Mouse (Mus musculus): ENCODE measurements around the gene Uggt2. TPM values are rescaled to one million over a fixed set of nuclear protein-coding genes. Genes with fewer than 3 reads are reported as not detected.

Uggt2 gene
- polyA plus RNA-seq, 1 experiment = 2.6 TPM

DNA sequence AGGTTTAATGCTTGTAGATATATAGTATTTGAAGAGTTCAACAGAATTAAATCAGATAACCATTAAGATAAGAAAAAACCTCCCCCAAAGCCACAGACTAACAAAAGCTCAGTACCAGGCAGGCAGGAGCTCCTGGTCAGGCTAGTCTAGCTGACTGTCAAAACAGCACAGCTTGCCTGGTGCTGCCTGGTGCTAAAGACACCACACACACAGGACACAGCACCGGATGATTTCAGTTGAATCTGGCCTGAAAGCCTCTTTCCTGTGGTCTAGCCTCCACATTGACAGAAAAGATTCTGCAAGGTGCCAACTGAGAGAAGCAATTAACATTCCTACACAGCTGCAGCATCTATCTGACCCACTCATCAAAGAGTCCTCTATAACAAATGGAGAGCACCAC lies 37.4 kb downstream of the Uggt2 start:
- no peak for TF ChIP-seq USF1 (IDR thresholded peaks at IDR 0.05; ENCODE audit: low read depth)
- Histone ChIP-seq H3ac (ENCODE audit: control insufficient read depth, insufficient read length) (no peak overlapping the region), H3K79me2 (ENCODE audit: control insufficient read depth, insufficient read depth) (no peaks in the 10 kb centered on the region), H3K27me3 (ENCODE audit: control insufficient read depth, insufficient read depth, insufficient read length) (no peaks in the 10 kb centered on the region), H3K36me3 (ENCODE audit: control insufficient read depth, insufficient read depth) (peaks cover 3% of the 10 kb centered on the region), H3K4me3 (no peak overlapping the region), H3K4me2 (ENCODE audit: low read depth) (no peak overlapping the region)

- no peaks in the 10 kb centered on the region for H3K27me3 ChIP-seq (ENCODE audit: control insufficient read depth, insufficient read depth, insufficient read length)
- H3K4me2 ChIP-seq (ENCODE audit: low read depth) = no peak overlapping the region
- H3ac ChIP-seq (ENCODE audit: control insufficient read depth, insufficient read length) = no peak overlapping the region
- TF ChIP-seq MYOD1 (IDR thresholded peaks at IDR 0.05; ENCODE audit: control insufficient read depth in 1 of 3, insufficient read length in 2 of 3, low read depth in 2 of 3) = no peak
- H3K36me3 ChIP-seq (ENCODE audit: control insufficient read depth, insufficient read depth) = peaks cover 4% of the 10 kb centered on the region
- H3K79me2 ChIP-seq (ENCODE audit: control insufficient read depth, insufficient read depth) = no peaks in the 10 kb centered on the region
- no peak overlapping the region for H3K4me3 ChIP-seq
Observed at GRCm38 (mm10) chr14:119060682-119061081, 38.5 kb downstream of the Uggt2 start.

- H3ac ChIP-seq (ENCODE audit: control insufficient read depth, insufficient read length) = no peak overlapping the region
- no peak overlapping the region for H3K4me2 ChIP-seq (ENCODE audit: low read depth)
- H3K79me2 ChIP-seq (ENCODE audit: control insufficient read depth, insufficient read depth) = no peaks in the 10 kb centered on the region
- H3K27me3 ChIP-seq (ENCODE audit: control insufficient read depth, insufficient read depth, insufficient read length) = no peaks in the 10 kb centered on the region
- no peak overlapping the region for H3K4me3 ChIP-seq
- H3K36me3 ChIP-seq (ENCODE audit: control insufficient read depth, insufficient read depth) = peaks cover 13% of the 10 kb centered on the region
- TF ChIP-seq MYOG (IDR thresholded peaks at IDR 0.05; ENCODE audit: control insufficient read depth in 1 of 3, insufficient read depth in 1 of 3, insufficient read length in 2 of 3, low read depth in 2 of 3) = no peak
- TF ChIP-seq POLR2A (IDR thresholded peaks at IDR 0.05; ENCODE audit: insufficient read length, low read depth) = no peak
- no peak for TF ChIP-seq USF1 (IDR thresholded peaks at IDR 0.05; ENCODE audit: low read depth)
- no peak for TF ChIP-seq TCF3 (IDR thresholded peaks at IDR 0.05; ENCODE audit: insufficient read length, low read depth)
- no peak for TF ChIP-seq POLR2AphosphoS2 (IDR thresholded peaks at IDR 0.05; ENCODE audit: insufficient read length, low read depth)
- no peak for TF ChIP-seq TCF12 (IDR thresholded peaks at IDR 0.05; ENCODE audit: insufficient read depth, poor library complexity, severe bottlenecking)
- TF ChIP-seq E2F4 (IDR thresholded peaks at IDR 0.05; ENCODE audit: insufficient read depth) = no peak
- no peak for TF ChIP-seq MYOD1 (IDR thresholded peaks at IDR 0.05; ENCODE audit: control insufficient read depth in 1 of 3, insufficient read length in 2 of 3, low read depth in 2 of 3)
Observed at GRCm38 (mm10) chr14:119057014-119057413, 42.2 kb downstream of the Uggt2 start.

GRCm38 (mm10) chr14:119052969-119053368 lies 46.3 kb downstream of the Uggt2 start:
- Histone ChIP-seq H3K4me3 (no peak overlapping the region), H3ac (ENCODE audit: control insufficient read depth, insufficient read length) (no peak overlapping the region), H3K79me2 (ENCODE audit: control insufficient read depth, insufficient read depth) (no peaks in the 10 kb centered on the region), H3K27me3 (ENCODE audit: control insufficient read depth, insufficient read depth, insufficient read length) (no peaks in the 10 kb centered on the region), H3K36me3 (ENCODE audit: control insufficient read depth, insufficient read depth) (peaks cover 13% of the 10 kb centered on the region), H3K4me2 (ENCODE audit: low read depth) (no peak overlapping the region)
- TF ChIP-seq TCF3 (IDR thresholded peaks at IDR 0.05; ENCODE audit: insufficient read length, low read depth) = no peak
- no peak for TF ChIP-seq MAX (IDR thresholded peaks at IDR 0.05; ENCODE audit: low read depth)
- no peak for TF ChIP-seq MYOG (IDR thresholded peaks at IDR 0.05; ENCODE audit: control insufficient read depth in 1 of 3, insufficient read depth in 1 of 3, insufficient read length in 2 of 3, low read depth in 2 of 3)
- TF ChIP-seq REST (IDR thresholded peaks at IDR 0.05; ENCODE audit: insufficient read depth, insufficient read length) = no peak
- TF ChIP-seq POLR2A (IDR thresholded peaks at IDR 0.05; ENCODE audit: insufficient read length, low read depth) = no peak
- no peak for TF ChIP-seq TCF12 (IDR thresholded peaks at IDR 0.05; ENCODE audit: insufficient read depth, poor library complexity, severe bottlenecking)
- TF ChIP-seq USF1 (IDR thresholded peaks at IDR 0.05; ENCODE audit: low read depth) = no peak
- TF ChIP-seq MYOD1 (IDR thresholded peaks at IDR 0.05; ENCODE audit: control insufficient read depth in 1 of 3, insufficient read length in 2 of 3, low read depth in 2 of 3) = no peak
- no peak for TF ChIP-seq CEBPB (IDR thresholded peaks at IDR 0.05; ENCODE audit: insufficient read depth, poor library complexity, severe bottlenecking)
- TF ChIP-seq SRF (IDR thresholded peaks at IDR 0.05; ENCODE audit: control insufficient read depth, insufficient read length, low read depth) = no peak
- TF ChIP-seq POLR2AphosphoS2 (IDR thresholded peaks at IDR 0.05; ENCODE audit: insufficient read length, low read depth) = no peak
- TF ChIP-seq E2F4 (IDR thresholded peaks at IDR 0.05; ENCODE audit: insufficient read depth) = no peak

GRCm38 (mm10) chr14:119052361-119052760 lies 46.9 kb downstream of the Uggt2 start:
- no peaks in the 10 kb centered on the region for H3K27me3 ChIP-seq (ENCODE audit: control insufficient read depth, insufficient read depth, insufficient read length)
- H3K36me3 ChIP-seq (ENCODE audit: control insufficient read depth, insufficient read depth) = peaks cover 13% of the 10 kb centered on the region
- H3K79me2 ChIP-seq (ENCODE audit: control insufficient read depth, insufficient read depth) = no peaks in the 10 kb centered on the region
- no peak overlapping the region for H3K4me3 ChIP-seq
- no peak overlapping the region for H3ac ChIP-seq (ENCODE audit: control insufficient read depth, insufficient read length)
- TF ChIP-seq MAX (IDR thresholded peaks at IDR 0.05; ENCODE audit: low read depth) = no peak
- H3K4me2 ChIP-seq (ENCODE audit: low read depth) = no peak overlapping the region

DNA sequence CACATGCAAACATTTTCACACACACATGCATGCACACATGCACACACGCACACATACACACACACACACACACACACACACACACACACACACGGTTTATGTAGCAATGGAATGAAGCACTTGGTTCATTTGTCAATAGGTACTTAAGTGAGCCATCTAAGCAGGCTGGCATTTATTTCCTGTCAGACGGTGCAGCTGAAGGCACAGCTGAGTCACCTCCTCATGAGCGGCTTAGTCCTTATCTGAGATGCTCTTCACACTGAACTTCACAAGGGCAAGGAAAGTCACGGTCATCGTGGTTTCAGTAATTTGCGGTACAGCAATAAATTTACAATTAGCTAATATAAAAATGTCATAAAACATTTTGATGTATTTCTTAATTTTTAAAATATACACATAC lies 55.5 kb downstream of the Uggt2 start:
- no peaks in the 10 kb centered on the region for H3K36me3 ChIP-seq (ENCODE audit: control insufficient read depth, insufficient read depth)
- TF ChIP-seq TCF12 (IDR thresholded peaks at IDR 0.05; ENCODE audit: insufficient read depth, poor library complexity, severe bottlenecking) (no peak), USF1 (IDR thresholded peaks at IDR 0.05; ENCODE audit: low read depth) (no peak), MAX (IDR thresholded peaks at IDR 0.05; ENCODE audit: low read depth) (no peak), POLR2AphosphoS2 (IDR thresholded peaks at IDR 0.05; ENCODE audit: insufficient read length, low read depth) (no peak), SRF (IDR thresholded peaks at IDR 0.05; ENCODE audit: control insufficient read depth, insufficient read length, low read depth) (no peak), TCF3 (IDR thresholded peaks at IDR 0.05; ENCODE audit: insufficient read length, low read depth) (no peak), MYOG (IDR thresholded peaks at IDR 0.05; ENCODE audit: control insufficient read depth in 1 of 3, insufficient read depth in 1 of 3, insufficient read length in 2 of 3, low read depth in 2 of 3) (no peak), CEBPB (IDR thresholded peaks at IDR 0.05; ENCODE audit: insufficient read depth, poor library complexity, severe bottlenecking) (no peak), E2F4 (IDR thresholded peaks at IDR 0.05; ENCODE audit: insufficient read depth) (no peak), POLR2A (IDR thresholded peaks at IDR 0.05; ENCODE audit: insufficient read length, low read depth) (no peak), MYOD1 (IDR thresholded peaks at IDR 0.05; ENCODE audit: control insufficient read depth in 1 of 3, insufficient read length in 2 of 3, low read depth in 2 of 3) (no peak), REST (IDR thresholded peaks at IDR 0.05; ENCODE audit: insufficient read depth, insufficient read length) (no peak)
- no peak overlapping the region for H3ac ChIP-seq (ENCODE audit: control insufficient read depth, insufficient read length)
- H3K79me2 ChIP-seq (ENCODE audit: control insufficient read depth, insufficient read depth) = no peaks in the 10 kb centered on the region
- no peak overlapping the region for H3K4me3 ChIP-seq
- no peak overlapping the region for H3K4me2 ChIP-seq (ENCODE audit: low read depth)
- no peaks in the 10 kb centered on the region for H3K27me3 ChIP-seq (ENCODE audit: control insufficient read depth, insufficient read depth, insufficient read length)
